ENCODE assay signal across 7 mouse cellular contexts in the genomic region with DNA sequence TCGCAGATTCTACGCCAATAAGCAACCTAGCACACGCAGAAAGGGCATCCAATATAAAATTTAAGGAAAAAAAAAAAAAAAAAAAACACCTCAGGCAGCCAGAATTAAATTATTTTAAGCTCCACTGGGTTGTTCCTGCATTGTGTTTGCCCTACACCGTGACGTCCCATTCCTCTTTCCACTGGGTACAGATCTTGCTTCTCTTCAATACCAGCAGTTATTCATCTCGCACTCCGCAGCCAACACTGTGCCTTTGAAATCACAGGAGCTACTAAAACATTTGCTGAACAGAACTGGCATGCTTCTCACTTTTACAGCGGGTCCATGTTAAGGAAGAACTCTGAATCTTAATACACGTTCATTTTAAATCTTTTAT. TPM values are rescaled to one million over a fixed set of nuclear protein-coding genes. Genes with fewer than 3 reads are reported as not detected.
DNase-seq lines count a peak whose midpoint lies in the region; ATAC-seq and TF ChIP-seq lines count a peak whose summit lies in the region.

No protein-coding gene starts in this region.

- 0 out of 2 replicates have a peak, but pooled peaks have one; percentile 26 for TF ChIP-seq POLR2A in cortical plate, adult 2 months (IDR thresholded peaks at IDR 0.05; ENCODE audit: extremely low read depth, insufficient read depth, low read length)

- H3K36me3 ChIP-seq in lung, postnatal 0 days (ENCODE audit: insufficient read depth, low read length), result no peaks in the 10 kb centered on the region
- H3K36me3 ChIP-seq in hindbrain, embryonic 14.5 days (replicated peaks; ENCODE audit: control insufficient read depth, insufficient read depth), result peaks cover 2% of the 10 kb centered on the region
- H3K36me3 ChIP-seq in liver, embryonic 15.5 days (replicated peaks), result no peaks in the 10 kb centered on the region
- H3K36me3 ChIP-seq in stomach, embryonic 16.5 days (ENCODE audit: control insufficient read depth, insufficient read depth, low read length), result no peaks in the 10 kb centered on the region

- DNase-seq in lung, postnatal 0 days (ENCODE audit: low spot score), result no peak
- no peak for DNase-seq in lung, postnatal 4 days
- peak; percentile 58 for DNase-seq in hindbrain, embryonic 14.5 days (ENCODE audit: low spot score)
- no peak for DNase-seq in thymus, postnatal 0 days (ENCODE audit: low spot score)

- 17% methylated on average over 9 of the region's 9 CpGs for WGBS in lung, postnatal 0 days
- 8% methylated on average over 9 of the region's 9 CpGs for WGBS in hindbrain, embryonic 14.5 days
- WGBS in liver, embryonic 15.5 days (ENCODE audit: insufficient replicate concordance), result 18% methylated on average over 9 of the region's 9 CpGs
- 14% methylated on average over 9 of the region's 9 CpGs for WGBS in stomach, embryonic 16.5 days

- no peaks in the 10 kb centered on the region for H3K9me3 ChIP-seq in lung, postnatal 0 days (ENCODE audit: low read length)
- no peaks in the 10 kb centered on the region for H3K9me3 ChIP-seq in hindbrain, embryonic 14.5 days (ENCODE audit: control insufficient read depth, low read length)
- no peaks in the 10 kb centered on the region for H3K9me3 ChIP-seq in liver, embryonic 15.5 days (replicated peaks)
- 0 out of 2 replicates have a peak, but pooled peaks cover 3% of the 10 kb centered on the region for H3K9me3 ChIP-seq in stomach, embryonic 16.5 days (replicated peaks; ENCODE audit: control insufficient read depth, low read length)

- TF ChIP-seq EP300 in lung, postnatal 0 days (IDR thresholded peaks at IDR 0.05), result no peak

- peak overlapping the region; percentile 73 for H3K4me3 ChIP-seq in lung, postnatal 0 days (ENCODE audit: low read depth, low read length)
- peak overlapping the region; percentile 55 for H3K4me3 ChIP-seq in cortical plate, adult 2 months (ENCODE audit: insufficient read depth, low read length)
- peak overlapping the region; percentile 47 for H3K4me3 ChIP-seq in hindbrain, embryonic 14.5 days (replicated peaks; ENCODE audit: low read length)
- H3K4me3 ChIP-seq in liver, embryonic 15.5 days (replicated peaks), result peak overlapping the region; percentile 79
- H3K4me3 ChIP-seq in stomach, embryonic 16.5 days (replicated peaks; ENCODE audit: low read length), result peak overlapping the region; percentile 72

- TF ChIP-seq CTCF in lung, postnatal 0 days (IDR thresholded peaks at IDR 0.05), result no peak
- no peak for TF ChIP-seq CTCF in cortical plate, adult 2 months (IDR thresholded peaks at IDR 0.05; ENCODE audit: extremely low read depth, insufficient read depth, low read length)

- no peak for ATAC-seq in lung, postnatal 0 days
- peak; percentile 55; the same call in 1 of the 2 replicates for ATAC-seq in hindbrain, embryonic 14.5 days (ENCODE audit: low FRiP score)
- no peak for ATAC-seq in liver, embryonic 15.5 days (ENCODE audit: insufficient read depth)
- ATAC-seq in stomach, embryonic 16.5 days (ENCODE audit: insufficient read depth, low FRiP score), result no peak

- no peak overlapping the region for H3K9ac ChIP-seq in lung, postnatal 0 days (replicated peaks; ENCODE audit: low read depth)
- H3K9ac ChIP-seq in hindbrain, embryonic 14.5 days, result peak overlapping the region; percentile 69
- no peak overlapping the region for H3K9ac ChIP-seq in liver, embryonic 15.5 days
- H3K9ac ChIP-seq in stomach, embryonic 16.5 days (ENCODE audit: low read length), result peak overlapping the region; percentile 79

- H3K4me2 ChIP-seq in lung, postnatal 0 days (replicated peaks; ENCODE audit: low read depth, low read length), result peak overlapping the region; percentile 54
- peak overlapping the region; percentile 64 for H3K4me2 ChIP-seq in hindbrain, embryonic 14.5 days (replicated peaks)
- H3K4me2 ChIP-seq in liver, embryonic 15.5 days, result peak overlapping the region; percentile 79
- peak overlapping the region; percentile 80 for H3K4me2 ChIP-seq in stomach, embryonic 16.5 days (ENCODE audit: low read depth, low read length)

- H3K27ac ChIP-seq in lung, postnatal 0 days (ENCODE audit: low read length), result no peak overlapping the region
- peak overlapping the region; percentile 95 for H3K27ac ChIP-seq in cortical plate, adult 2 months (ENCODE audit: insufficient read depth, low read length)
- H3K27ac ChIP-seq in hindbrain, embryonic 14.5 days, result peak overlapping the region; percentile 94
- no peak overlapping the region for H3K27ac ChIP-seq in liver, embryonic 15.5 days (replicated peaks)
- no peak overlapping the region for H3K27ac ChIP-seq in stomach, embryonic 16.5 days (ENCODE audit: low read length)

- no peaks in the 10 kb centered on the region; the same call in 1 of the 2 replicates for H3K4me1 ChIP-seq in lung, postnatal 0 days (ENCODE audit: insufficient read depth, low read depth, low read length)
- peaks cover 2% of the 10 kb centered on the region; the same call in 1 of the 2 replicates for H3K4me1 ChIP-seq in cortical plate, adult 2 months (ENCODE audit: control insufficient read depth, insufficient read depth, low read length)
- H3K4me1 ChIP-seq in hindbrain, embryonic 14.5 days (replicated peaks; ENCODE audit: control insufficient read depth, insufficient read depth, low read length), result peaks cover 10% of the 10 kb centered on the region; the same call in 1 of the 2 replicates
- H3K4me1 ChIP-seq in liver, embryonic 15.5 days (replicated peaks), result peaks cover 22% of the 10 kb centered on the region
- H3K4me1 ChIP-seq in stomach, embryonic 16.5 days (ENCODE audit: control insufficient read depth, insufficient read depth, low read length), result peaks cover 5% of the 10 kb centered on the region

- no peaks in the 10 kb centered on the region for H3K27me3 ChIP-seq in lung, postnatal 0 days (replicated peaks; ENCODE audit: insufficient read depth, low read length)
- H3K27me3 ChIP-seq in hindbrain, embryonic 14.5 days (ENCODE audit: control insufficient read depth, insufficient read depth, low read length), result no peaks in the 10 kb centered on the region
- H3K27me3 ChIP-seq in liver, embryonic 15.5 days, result no peaks in the 10 kb centered on the region
- no peaks in the 10 kb centered on the region for H3K27me3 ChIP-seq in stomach, embryonic 16.5 days (ENCODE audit: control insufficient read depth, insufficient read depth, low read length)

RNA-seq across cellular contexts. Expression of gene Fra10ac1, which starts 0.7 kb away (rescaled TPM):
- polyA plus RNA-seq in lung, postnatal 0 days (2015; fragmentation: Nextera tagmentation; extraction: Ambion mirVana), result 20.2 and 20.8 TPM in 2 replicates
- polyA plus RNA-seq in cortical plate, adult 2 months (2012; rRNA removed), result 21.4 and 24.9 TPM in 2 replicates
- 33.5 and 34.5 TPM in 2 replicates for polyA plus RNA-seq in hindbrain, embryonic 14.5 days (2014; fragmentation: Nextera tagmentation; extraction: Ambion mirVana)
- polyA plus RNA-seq in liver, embryonic 15.5 days (2015; fragmentation: Nextera tagmentation; extraction: Ambion mirVana), result 10.9 and 11.1 TPM in 2 replicates
- 32.4 and 35.4 TPM in 2 replicates for polyA plus RNA-seq in stomach, embryonic 16.5 days (2015; fragmentation: Nextera tagmentation; extraction: Ambion mirVana)
- 33.7 and 34.1 TPM in 2 replicates for polyA plus RNA-seq in thymus, postnatal 0 days (2015; fragmentation: Nextera tagmentation; extraction: Ambion mirVana)

RNA-seq across cellular contexts. Expression of gene Lgi1, which starts 39.7 kb away (rescaled TPM):
- polyA plus RNA-seq in lung, postnatal 0 days (2015; fragmentation: Nextera tagmentation; extraction: Ambion mirVana), result 0.07 TPM in 1 of 2 replicates, not detected in the other
- 80.9 and 90.5 TPM in 2 replicates for polyA plus RNA-seq in cortical plate, adult 2 months (2012; rRNA removed)
- polyA plus RNA-seq in hindbrain, embryonic 14.5 days (2014; fragmentation: Nextera tagmentation; extraction: Ambion mirVana), result 22.2 TPM in 2 replicates
- polyA plus RNA-seq in liver, embryonic 15.5 days (2015; fragmentation: Nextera tagmentation; extraction: Ambion mirVana), result 0.03 and 0.12 TPM in 2 replicates
- polyA plus RNA-seq in stomach, embryonic 16.5 days (2015; fragmentation: Nextera tagmentation; extraction: Ambion mirVana), result 1.2 and 1.6 TPM in 2 replicates
- polyA plus RNA-seq in thymus, postnatal 0 days (2015; fragmentation: Nextera tagmentation; extraction: Ambion mirVana), result 0.14 TPM in 1 of 2 replicates, not detected in the other

Comparison
In these comparisons a context has a peak if more than half of its experiments do, and no peak if none do; other contexts are left out.
1. H3K27ac ChIP-seq: peak in cortical plate, adult 2 months (single experiment) and hindbrain, embryonic 14.5 days (single experiment); none in lung, postnatal 0 days (single experiment), liver, embryonic 15.5 days (single experiment) and stomach, embryonic 16.5 days (single experiment).
2. H3K9ac ChIP-seq: peak in hindbrain, embryonic 14.5 days (single experiment) and stomach, embryonic 16.5 days (single experiment); none in lung, postnatal 0 days (single experiment) and liver, embryonic 15.5 days (single experiment).
3. Peak in every context shown above with its lines, with median percentiles within 50 percentile points of each other: H3K4me2 ChIP-seq and H3K4me3 ChIP-seq.